30 mouse cellular contexts compared by ENCODE assay signal in the genomic region with DNA sequence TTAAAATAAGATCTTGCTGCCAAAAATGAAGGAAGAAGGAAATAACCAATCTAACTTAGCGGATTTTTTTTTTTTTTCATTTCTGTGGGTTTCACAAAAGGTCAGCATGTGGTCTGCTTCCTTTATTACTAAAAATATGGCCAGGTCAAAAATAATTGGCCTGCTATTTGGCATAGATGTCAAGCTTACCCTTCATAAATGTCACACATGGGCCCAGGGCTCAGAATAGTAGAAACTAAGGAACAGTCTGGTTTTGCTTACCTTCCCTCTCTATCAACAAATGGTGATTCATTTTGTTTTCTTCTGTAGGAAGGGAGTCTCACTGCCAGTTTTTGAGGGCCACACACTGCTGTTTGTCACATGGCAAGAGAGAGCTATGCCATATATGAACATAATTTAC.
"Had no signal": no experiment of that assay in that cellular context is flagged by ENCODE, and none has a peak within 500 bp of the region (broad histone marks: within the 10 kb centered on the region; RNA-seq: fewer than 3 reads in every experiment).

No protein-coding gene starts in this region.

- H3K4me3 ChIP-seq: limb, embryonic 10.5 days; limb, embryonic 12.5 days; limb, embryonic 13.5 days; limb, embryonic 15.5 days; liver, embryonic 12.5 days; liver, embryonic 13.5 days; liver, embryonic 15.5 days; lung, embryonic 15.5 days; megakaryocyte, embryonic 14.5 days; midbrain, embryonic 10.5 days; midbrain, embryonic 12.5 days; midbrain, embryonic 13.5 days; midbrain, embryonic 15.5 days; myocyte; neural tube, embryonic 12.5 days had no signal

- ATAC-seq: liver, embryonic 12.5 days; liver, postnatal 0 days; lung, postnatal 0 days; midbrain, embryonic 13.5 days; midbrain, embryonic 15.5 days; midbrain, embryonic 16.5 days had no signal

- H3K4me1 ChIP-seq: limb, embryonic 10.5 days; limb, embryonic 12.5 days; limb, embryonic 13.5 days; limb, embryonic 15.5 days; liver, embryonic 12.5 days; liver, embryonic 13.5 days; liver, embryonic 15.5 days; lung, embryonic 15.5 days; megakaryocyte, embryonic 14.5 days; midbrain, embryonic 10.5 days; midbrain, embryonic 12.5 days; midbrain, embryonic 13.5 days; midbrain, embryonic 15.5 days; neural tube, embryonic 12.5 days had no signal

- H3K27ac ChIP-seq: limb, embryonic 10.5 days; limb, embryonic 12.5 days; limb, embryonic 13.5 days; limb, embryonic 15.5 days; liver, embryonic 12.5 days; liver, embryonic 13.5 days; liver, embryonic 14.5 days; liver, embryonic 15.5 days; lung, embryonic 15.5 days; macrophage; midbrain, embryonic 10.5 days; midbrain, embryonic 12.5 days; midbrain, embryonic 13.5 days; midbrain, embryonic 15.5 days; neural tube, embryonic 12.5 days had no signal

- DNase-seq: left cerebral cortex, postnatal 4 days; liver; liver, embryonic 13.5 days; liver, postnatal 0 days; lung, adult 18-20 months; lung, adult 2 months; lung, embryonic 14.5 days; lung, postnatal 10 days; lung, postnatal 14 days; lung, postnatal 36 days; lung, postnatal 4 days; midbrain, embryonic 14.5 days had no signal

- H3K27me3 ChIP-seq: limb, embryonic 12.5 days; limb, embryonic 13.5 days; limb, embryonic 15.5 days; liver, embryonic 12.5 days; liver, embryonic 13.5 days; liver, embryonic 15.5 days; lung, embryonic 15.5 days; megakaryocyte, embryonic 14.5 days; midbrain, embryonic 12.5 days; midbrain, embryonic 13.5 days; midbrain, embryonic 15.5 days; neural tube, embryonic 12.5 days had no signal
